Mouse (Mus musculus): ENCODE data around the gene Hspa1l.

GRCm38 (mm10) chr17:35003022-35003838, 30.7 kb downstream of the Hspa1l start:
- TF ChIP-seq POLR2A (IDR thresholded peaks at IDR 0.05; ENCODE audit: control insufficient read depth in 1 of 2, insufficient read depth in 1 of 2, low read depth in 1 of 2, low read length in 2 of 2, poor library complexity in 1 of 2) (no peak), SIN3A (IDR thresholded peaks at IDR 0.05; ENCODE audit: low read length) (no peak; the same call in 1 of the 2 replicates), CTCF (IDR thresholded peaks at IDR 0.05 in 2 of 3, conservative IDR thresholded peaks at IDR 0.05 in 1 of 3; ENCODE audit: control insufficient read depth in 1 of 3, insufficient read depth in 1 of 3, low read depth in 2 of 3, low read length in 3 of 3, poor library complexity in 1 of 3, severe bottlenecking in 1 of 3) (no peak), ZC3H11A (IDR thresholded peaks at IDR 0.05; ENCODE audit: low read depth, low read length) (no peak), ZMIZ1 (IDR thresholded peaks at IDR 0.05; ENCODE audit: low read depth, low read length) (no peak), EP300 (IDR thresholded peaks at IDR 0.05; ENCODE audit: low read depth in 1 of 2, low read length in 2 of 2) (no peak), MYB (IDR thresholded peaks at IDR 0.05; ENCODE audit: low read depth, low read length) (no peak), CHD2 (IDR thresholded peaks at IDR 0.05; ENCODE audit: low read length) (no peak), MAX (IDR thresholded peaks at IDR 0.05; ENCODE audit: low read length) (no peak; the same call in 1 of the 2 replicates), SMC3 (IDR thresholded peaks at IDR 0.05; ENCODE audit: low read depth, low read length) (no peak), TAL1 (IDR thresholded peaks at IDR 0.05; ENCODE audit: low read length) (no peak), USF2 (IDR thresholded peaks at IDR 0.05; ENCODE audit: borderline replicate concordance in 1 of 2, insufficient read depth in 1 of 2, low read depth in 1 of 2, low read length in 2 of 2) (no peak), GATA1 (IDR thresholded peaks at IDR 0.05; ENCODE audit: low read depth, low read length) (no peak), MAFK (IDR thresholded peaks at IDR 0.05; ENCODE audit: borderline replicate concordance, low read depth, low read length) (no peak)

All from MEL (cell line).